Mouse (Mus musculus): ENCODE results near the gene Cd300ld2. TPM values are rescaled to one million over a fixed set of nuclear protein-coding genes. Genes with fewer than 3 reads are reported as not detected.

Cd300ld2 gene
- polyA plus RNA-seq (2012; rRNA removed) = 0.22 and 0.43 TPM in 2 replicates

GRCm38 (mm10) chr11:115016093-115016492 lies at the start of gene Cd300ld2:
Gene Cd300ld2 (minus strand): TSS chr11:115016193.

GRCm38 (mm10) chr11:115062077-115062476 lies 46.1 kb upstream of the Cd300ld2 start, which contains the start of gene Cd300e:
Gene Cd300e (minus strand): TSS chr11:115062177.

GRCm38 (mm10) chr11:115048259-115048658 lies 32.3 kb upstream of the Cd300ld2 start, which contains the start of gene Cd300ld3:
Gene Cd300ld3 (minus strand): TSS chr11:115048409.

GRCm38 (mm10) chr11:115037669-115038068 lies 21.7 kb upstream of the Cd300ld2 start, which contains the start of gene Cd300ld5:
Gene Cd300ld5 (minus strand): TSS chr11:115037769.

GRCm38 (mm10) chr11:115026912-115027311 lies 10.9 kb upstream of the Cd300ld2 start, which contains the start of gene Cd300ld4:
Gene Cd300ld4 (minus strand): TSS chr11:115027012.

GRCm38 (mm10) chr11:115001474-115002040 lies 14.4 kb downstream of the Cd300ld2 start, which contains the start of gene Cd300c2:
Gene Cd300c2 (minus strand): TSS chr11:115001880.

GRCm38 (mm10) chr11:114989793-114990192 lies 26.2 kb downstream of the Cd300ld2 start, which contains the start of gene Cd300ld:
Gene Cd300ld (minus strand): TSS chr11:114989922.

GRCm38 (mm10) chr11:114968752-114969207 lies 47.2 kb downstream of the Cd300ld2 start, which contains the start of gene Cd300c:
Gene Cd300c (minus strand): TSS chr11:114969157.

Other genes starting within 250 kb of the Cd300ld2 start
- gene Btbd17, start 220.2 kb downstream of the Cd300ld2 start, polyA plus RNA-seq (2012; rRNA removed) = 0.42 and 0.68 TPM in 2 replicates
- gene Gpr142, start 217.3 kb downstream of the Cd300ld2 start, polyA plus RNA-seq (2012; rRNA removed) = 0.14 TPM in 1 of 2 replicates, not detected in the other
- gene Gprc5c, start 165.0 kb downstream of the Cd300ld2 start, polyA plus RNA-seq (2012; rRNA removed) = 3.5 and 4.7 TPM in 2 replicates
- 0.69 and 0.76 TPM in 2 replicates for gene Cd300a, start 126.2 kb downstream of the Cd300ld2 start, polyA plus RNA-seq (2012; rRNA removed)
- gene Cd300lb, start 81.8 kb downstream of the Cd300ld2 start, polyA plus RNA-seq (2012; rRNA removed) = 0.66 and 1.1 TPM in 2 replicates
- gene Cd300c, start 47.0 kb downstream of the Cd300ld2 start, polyA plus RNA-seq (2012; rRNA removed) = not detected in 2 replicates
- 0.51 and 0.94 TPM in 2 replicates for gene Cd300ld, start 26.3 kb downstream of the Cd300ld2 start, polyA plus RNA-seq (2012; rRNA removed)
- 3.8 and 4.0 TPM in 2 replicates for gene Cd300c2, start 14.3 kb downstream of the Cd300ld2 start, polyA plus RNA-seq (2012; rRNA removed)
- gene Cd300ld4, start 10.8 kb upstream of the Cd300ld2 start, polyA plus RNA-seq (2012; rRNA removed) = 0.62 and 1.0 TPM in 2 replicates
- 1.6 and 2.2 TPM in 2 replicates for gene Cd300ld5, start 21.6 kb upstream of the Cd300ld2 start, polyA plus RNA-seq (2012; rRNA removed)
- gene Cd300ld3, start 32.2 kb upstream of the Cd300ld2 start, polyA plus RNA-seq (2012; rRNA removed) = 4.1 and 14.8 TPM in 2 replicates
- gene Cd300e, start 46.0 kb upstream of the Cd300ld2 start, polyA plus RNA-seq (2012; rRNA removed) = 0.67 and 0.96 TPM in 2 replicates
- 2.8 and 3.3 TPM in 2 replicates for gene Rab37, start 75.2 kb upstream of the Cd300ld2 start, polyA plus RNA-seq (2012; rRNA removed)
- gene Cd300lf, start 117.8 kb upstream of the Cd300ld2 start, polyA plus RNA-seq (2012; rRNA removed) = 1.9 and 2.3 TPM in 2 replicates
- 199 and 208 TPM in 2 replicates for gene Slc9a3r1, start 147.1 kb upstream of the Cd300ld2 start, polyA plus RNA-seq (2012; rRNA removed)
- gene Tmem104, start 171.3 kb upstream of the Cd300ld2 start, polyA plus RNA-seq (2012; rRNA removed) = 12.2 and 12.5 TPM in 2 replicates
- 20.6 and 29.8 TPM in 2 replicates for gene Nat9, start 171.7 kb upstream of the Cd300ld2 start, polyA plus RNA-seq (2012; rRNA removed)